Mouse (Mus musculus) testis, adult 2 months (tissue): ENCODE results near the gene Cyth3.

ENCODE experiments used
- CTCF ChIP-seq: fragments of 200-500 bp; IDR thresholded peaks from 2 replicates; pipeline ENCODE4 v1.5.1; 2012; ENCODE audit warnings: low read depth, mild to moderate bottlenecking, inconsistent platforms, low read length, moderate library complexity; ENCODE audit not compliant: control insufficient read depth, insufficient read depth, insufficient replicate concordance
- POLR2A ChIP-seq: fragments of 200-500 bp; IDR thresholded peaks from 2 replicates; pipeline ENCODE4 v1.6.1; 2012; ENCODE audit warnings: low read depth, mild to moderate bottlenecking, inconsistent platforms, low read length, moderate library complexity; ENCODE audit not compliant: control insufficient read depth

GRCm38 (mm10) chr5:143629686-143630085 is 7.4 kb downstream of the Cyth3 start:
- TF ChIP-seq CTCF, result no peak
- TF ChIP-seq POLR2A, result no peak
